Mouse (Mus musculus) cerebellum, adult 2 months (tissue): ENCODE measurements at regions not wholly inside any gene's neighbourhood (a gene's known extent, or its start where the extent isn't known, plus 50 kb on each side); places are given as distances from the start of the nearest gene placed in this dataset.

Experiments
- CTCF ChIP-seq: fragments of 200-500 bp; IDR thresholded peaks from 2 replicates; pipeline ENCODE4 v1.5.1; 2011; ENCODE audit warnings: low read depth, mild to moderate bottlenecking, control low read depth, low read length, moderate library complexity, borderline replicate concordance; ENCODE audit not compliant: insufficient read depth
- POLR2A ChIP-seq: fragments of 200-500 bp; IDR thresholded peaks from 2 replicates; pipeline ENCODE4 v1.6.1; 2011; ENCODE audit warnings: low read length, control low read depth, borderline replicate concordance; ENCODE audit not compliant: insufficient read depth

DNA sequence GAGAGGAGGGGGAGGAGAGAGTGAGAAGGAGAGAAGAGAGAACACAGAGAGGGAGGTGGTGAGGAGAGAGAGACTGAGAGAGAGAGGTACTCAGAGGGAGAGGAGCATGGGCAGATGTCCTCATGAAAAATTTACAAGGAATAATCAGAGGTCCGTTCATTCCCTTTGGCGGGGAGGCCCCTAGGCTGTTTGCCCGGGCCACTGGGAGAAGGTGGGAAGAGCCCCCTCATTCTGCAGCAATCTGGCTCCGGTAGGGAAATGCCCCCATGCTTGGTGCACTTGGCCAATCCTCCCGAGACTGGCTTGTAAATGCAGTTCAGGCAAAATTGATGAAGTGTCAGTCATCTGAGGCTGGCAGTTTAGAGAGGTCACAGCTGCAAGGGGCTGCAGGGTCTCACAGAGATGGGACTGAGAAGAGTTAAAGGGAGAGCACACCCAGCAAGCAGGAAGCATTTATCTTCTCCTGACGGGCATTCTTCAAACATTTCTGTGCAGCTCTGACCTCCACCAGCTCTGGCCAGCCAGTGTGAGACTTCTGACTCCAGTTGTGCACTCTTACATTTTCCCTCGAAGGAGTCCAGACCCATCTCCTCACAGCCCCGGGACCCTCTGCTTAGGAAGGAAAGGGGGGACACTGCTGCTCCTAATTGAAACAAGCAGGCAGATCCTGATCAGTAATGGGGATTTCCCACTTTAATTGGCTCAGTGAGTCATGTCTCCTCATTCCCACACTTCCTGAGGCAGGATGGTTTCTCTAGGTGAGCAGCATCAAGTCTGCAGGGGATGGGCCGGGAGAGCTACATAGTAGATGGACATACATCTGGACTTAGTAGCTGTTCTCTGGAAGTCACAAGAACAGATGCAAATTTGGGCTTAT is 65.5 kb downstream of the Cmpk2 start:
- TF ChIP-seq CTCF (no peak), POLR2A (no peak)
